Mouse (Mus musculus) embryo, embryonic 11 days (tissue): Measurements from ENCODE around the gene Nr2c1.

ENCODE experiments used
- DNase-seq: peaks from one replicate; pipeline ENCODE4 v3.0.0-alpha.2; 2015

Gene Nr2c1

DNA sequence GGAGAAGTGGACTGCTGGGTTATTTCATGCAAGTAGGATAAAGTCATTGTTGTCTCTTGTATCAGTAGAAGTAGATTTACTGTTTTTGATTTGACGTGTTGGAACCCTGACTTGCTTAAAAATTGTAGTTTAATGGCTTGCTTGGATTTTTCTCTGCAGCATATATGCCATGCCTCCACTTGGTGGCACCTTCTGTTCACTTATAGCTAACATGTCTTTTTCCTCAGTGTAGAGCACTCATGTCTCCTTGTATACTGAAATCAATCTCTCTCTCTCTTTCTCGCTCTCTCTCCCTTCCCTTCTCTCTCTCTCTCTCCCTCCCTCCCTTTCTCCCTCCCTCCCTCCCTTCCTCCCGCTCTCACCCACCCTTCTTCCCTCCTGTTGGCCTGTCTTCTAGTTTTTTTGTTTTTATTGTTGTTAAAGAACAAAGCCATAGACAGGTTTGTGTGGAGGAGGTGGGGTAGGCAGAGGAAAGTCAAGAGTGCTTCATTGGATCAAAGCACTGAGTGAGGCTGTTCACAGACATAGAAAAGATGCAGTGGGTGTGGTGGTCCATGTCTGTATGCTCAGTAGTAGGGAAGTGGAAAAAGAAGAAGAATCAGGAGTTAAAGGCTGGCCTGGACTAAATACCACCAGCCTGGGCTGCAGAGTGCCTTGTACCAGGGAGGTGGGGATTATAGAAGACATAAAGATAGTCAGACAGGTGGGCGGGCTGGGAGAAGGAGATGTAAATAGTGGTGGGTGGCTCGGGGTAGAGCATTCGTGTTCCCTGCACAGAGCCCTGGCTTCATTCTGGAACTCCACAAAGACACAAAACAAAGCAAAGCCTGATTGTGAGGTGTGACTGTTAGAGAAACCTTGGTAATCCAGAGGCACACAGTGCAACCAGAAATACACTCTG lies 63.1 kb downstream of the Nr2c1 start:
- DNase-seq: peak; percentile 31

DNA sequence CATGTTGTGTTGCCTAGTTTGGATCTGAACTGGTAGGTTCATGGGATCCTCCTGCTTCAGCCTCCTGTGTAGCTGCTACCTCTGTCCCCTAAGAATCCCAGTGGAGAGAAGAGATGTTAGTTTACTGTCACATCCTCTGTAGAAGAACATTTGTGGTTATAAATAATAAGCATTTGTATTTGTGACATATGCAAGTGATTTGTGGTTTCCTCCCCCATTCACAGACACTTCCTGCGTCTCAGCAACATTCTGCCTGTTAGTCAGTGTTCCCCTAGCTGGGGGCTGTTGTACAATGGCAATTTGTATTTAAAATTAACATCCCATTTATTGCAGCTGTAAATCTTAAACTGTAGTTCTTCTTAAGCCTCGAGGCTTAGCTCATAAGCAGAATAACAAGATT lies 63.9 kb downstream of the Nr2c1 start:
- no peak for DNase-seq

DNA sequence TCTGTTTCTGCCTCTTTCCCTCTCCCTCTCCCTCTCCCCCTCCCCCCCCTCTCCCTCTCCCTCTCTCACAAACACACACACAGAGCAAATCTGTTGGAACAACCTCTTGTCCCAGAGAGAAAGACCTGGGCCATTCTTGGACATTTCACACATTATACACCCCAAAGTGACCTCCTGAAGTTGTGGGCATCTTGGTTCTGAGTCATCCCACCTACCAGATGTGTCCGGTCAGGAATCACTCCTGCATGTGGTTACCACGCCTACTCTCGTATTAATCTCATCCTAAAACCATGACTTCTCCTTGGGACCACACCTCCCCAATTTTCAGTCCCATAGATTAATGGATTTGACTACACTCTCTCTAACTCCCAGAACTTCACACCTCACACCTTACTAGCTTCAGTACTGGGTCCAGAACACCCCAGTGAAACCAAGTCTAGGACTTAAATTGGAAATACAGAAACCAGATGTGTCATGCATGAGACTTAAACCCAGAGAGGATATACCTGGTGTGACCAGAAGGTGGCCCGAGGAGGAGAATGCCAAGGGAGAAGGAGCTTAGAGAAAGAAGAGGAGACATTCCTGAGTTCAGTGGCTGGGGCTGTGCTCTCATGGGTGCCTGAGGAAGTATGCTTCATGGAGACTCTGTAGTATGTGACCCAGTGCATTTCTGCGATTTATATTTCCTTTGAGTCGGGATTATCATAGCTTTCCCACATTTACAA lies 77.4 kb downstream of the Nr2c1 start:
- DNase-seq: no peak

DNA sequence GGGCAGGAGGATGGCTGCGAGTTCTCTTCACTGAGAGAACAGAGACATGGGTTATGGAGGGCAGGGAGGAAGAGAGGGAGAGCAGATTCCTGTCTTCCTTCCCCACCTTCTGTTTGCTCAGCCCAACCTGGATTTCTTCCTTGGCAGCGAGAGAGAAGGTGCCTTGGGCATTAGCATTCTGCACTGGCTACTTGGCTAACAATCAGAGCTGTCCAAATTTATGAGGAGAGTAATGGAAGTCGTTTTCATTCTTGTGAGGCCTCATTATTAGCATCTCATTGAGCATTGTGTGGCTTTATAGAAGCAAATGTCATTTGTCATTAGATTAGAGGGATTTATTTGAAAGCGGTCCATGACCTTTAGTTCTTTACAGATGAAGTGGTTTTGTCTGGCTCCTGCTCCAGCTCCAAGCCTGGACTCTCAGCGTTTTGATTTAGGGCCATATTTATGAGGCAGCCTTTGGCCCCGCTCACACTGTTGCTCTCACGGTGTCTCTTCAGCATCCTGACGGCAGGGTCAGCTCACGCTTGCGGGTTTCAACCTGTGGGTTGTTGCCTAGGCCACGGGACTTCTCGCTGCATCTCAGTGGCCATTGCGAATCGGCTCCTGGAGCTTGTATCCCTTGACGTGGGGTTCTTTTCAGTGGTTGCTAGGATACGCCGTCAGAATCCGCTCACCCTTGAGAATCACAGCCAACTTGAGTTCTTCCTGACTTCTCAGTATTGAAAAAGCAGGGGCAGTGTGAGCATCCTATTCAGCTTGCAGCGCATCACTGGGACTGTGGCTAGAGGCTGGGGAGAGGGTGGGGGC lies 82.6 kb downstream of the Nr2c1 start:
- peak; percentile 86 for DNase-seq

DNA sequence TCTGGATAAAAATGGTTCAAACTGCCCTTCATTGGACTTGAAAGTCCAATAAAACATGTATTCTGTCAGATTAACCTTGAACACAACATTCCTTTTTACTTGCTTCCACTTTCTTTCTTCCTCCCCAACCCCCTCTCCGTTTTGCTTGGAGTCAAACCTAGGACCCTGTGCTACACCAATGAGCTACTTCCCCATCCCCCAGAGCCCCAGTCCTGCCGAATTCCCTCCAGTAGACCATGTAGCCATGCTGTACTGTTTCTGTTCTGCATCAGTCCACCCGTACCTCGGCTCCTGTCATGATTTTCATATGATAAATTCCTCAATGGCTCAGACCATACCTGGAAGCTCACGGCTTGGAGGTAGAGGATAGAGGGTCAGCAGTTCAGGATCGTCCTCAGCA lies 83.2 kb downstream of the Nr2c1 start:
- DNase-seq: no peak

DNA sequence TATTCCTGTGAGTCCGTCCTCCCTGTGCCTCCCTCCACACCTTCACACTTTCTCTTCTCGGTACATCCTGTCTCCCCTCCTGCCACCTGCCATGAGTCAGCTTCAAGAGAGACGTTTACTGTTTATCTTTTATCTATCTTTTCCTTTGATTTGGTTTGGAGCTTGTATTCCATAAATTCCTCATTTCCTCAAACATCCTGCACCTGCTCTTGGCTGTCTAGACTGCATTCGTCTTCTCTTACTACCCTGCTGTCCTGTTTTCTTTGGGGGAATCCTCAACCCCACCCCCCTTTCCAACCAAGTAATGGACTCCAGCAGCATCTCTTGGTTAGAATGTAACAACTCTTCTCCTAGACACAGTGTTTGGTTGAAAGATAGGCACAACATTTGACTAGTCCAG lies 87.4 kb downstream of the Nr2c1 start:
- DNase-seq: no peak

DNA sequence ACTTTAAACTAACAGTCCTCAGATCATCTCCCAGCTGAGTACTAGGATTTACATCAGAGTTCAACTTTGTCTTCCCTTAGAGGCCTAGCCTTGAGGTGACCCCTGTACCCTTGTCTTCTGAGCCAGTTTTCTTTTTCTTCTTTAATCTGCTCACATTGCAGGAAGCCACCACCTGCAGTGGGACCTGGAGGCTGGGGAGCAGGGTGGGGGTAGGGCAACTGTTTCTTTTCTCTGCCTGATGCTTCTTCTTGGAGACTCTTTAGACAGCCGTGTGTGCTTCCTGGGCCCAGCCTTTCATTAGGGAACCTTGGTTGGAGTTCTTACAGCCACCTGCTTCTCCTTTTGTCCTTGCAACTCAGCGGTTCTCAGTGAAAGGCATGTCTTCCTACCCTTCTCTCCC lies 93.5 kb downstream of the Nr2c1 start:
- no peak for DNase-seq
